Mouse (Mus musculus) ES-Bruce4 (cell line): ENCODE measurements around the gene Tmem164. TPM values are rescaled to one million over a fixed set of nuclear protein-coding genes. Genes with fewer than 3 reads are reported as not detected.

Experiments used
- H3K27ac ChIP-seq: 2 replicates; pipeline ENCODE4 v1.5.1; 2012; ENCODE audit warnings: low read length, inconsistent platforms; ENCODE audit not compliant: insufficient read depth
- H3K27me3 ChIP-seq: 2 replicates; pipeline ENCODE4 v1.6.1; 2012; ENCODE audit warnings: mild to moderate bottlenecking, low read length, inconsistent platforms; ENCODE audit not compliant: control insufficient read depth, poor library complexity, insufficient read depth, severe bottlenecking
- H3K36me3 ChIP-seq: 2 replicates; pipeline ENCODE4 v1.6.1; 2012; ENCODE audit warnings: inconsistent platforms, mild to moderate bottlenecking, low read length, moderate library complexity; ENCODE audit not compliant: control insufficient read depth, poor library complexity, insufficient read depth, severe bottlenecking
- H3K4me1 ChIP-seq: one replicate; pipeline ENCODE4 v1.8.1; 2011; ENCODE audit warnings: low read length; ENCODE audit not compliant: control insufficient read depth, insufficient read depth
- H3K4me3 ChIP-seq: 2 replicates; pipeline ENCODE4 v1.5.1; 2011; ENCODE audit warnings: low read depth, mild to moderate bottlenecking, low read length
- H3K9ac ChIP-seq: 2 replicates; pipeline ENCODE4 v1.6.1; 2012; ENCODE audit warnings: low read depth, mild to moderate bottlenecking, inconsistent platforms; ENCODE audit not compliant: poor library complexity, severe bottlenecking
- H3K9me3 ChIP-seq: replicated peaks from 2 replicates; pipeline ENCODE4 v1.6.1; 2012; ENCODE audit warnings: mild to moderate bottlenecking, low read length, inconsistent platforms; ENCODE audit not compliant: control insufficient read depth, poor library complexity, insufficient read depth, severe bottlenecking
- CTCF ChIP-seq: IDR thresholded peaks from one replicate; pipeline ENCODE4 v1.8.1; 2011; ENCODE audit warnings: low read depth, low read length
- EP300 ChIP-seq: IDR thresholded peaks from 2 replicates; pipeline ENCODE4 v1.6.1; 2011; ENCODE audit warnings: low read depth, low read length; ENCODE audit not compliant: insufficient read depth
- POLR2A ChIP-seq: IDR thresholded peaks from one replicate; pipeline ENCODE4 v1.8.1; 2011; ENCODE audit warnings: low read length; ENCODE audit not compliant: insufficient read depth
- polyA plus RNA-seq: library from polyadenylated mRNA; stranded (reverse); fragments of >200 nt; gene quantifications from 2 replicates; pipeline ENCODE4 v1.2.4, GENCODE M21; 2011; ENCODE audit warnings: low read depth; ENCODE audit not compliant: missing spikeins, insufficient read depth, insufficient read length

Tmem164 gene
- polyA plus RNA-seq, 1 experiment = 15.5 TPM

GRCm38 (mm10) chrX:142846266-142846665, 165.1 kb downstream of the Tmem164 start:
- no peak overlapping the region for H3K27ac ChIP-seq
- no peak overlapping the region for H3K9ac ChIP-seq
- H3K4me1 ChIP-seq = no peaks in the 10 kb centered on the region
- H3K36me3 ChIP-seq = no peaks in the 10 kb centered on the region
- TF ChIP-seq EP300 = no peak
- no peaks in the 10 kb centered on the region for H3K9me3 ChIP-seq
- H3K27me3 ChIP-seq = no peaks in the 10 kb centered on the region
- no peak overlapping the region for H3K4me3 ChIP-seq

- Histone ChIP-seq H3K36me3 (no peaks in the 10 kb centered on the region), H3K4me1 (no peaks in the 10 kb centered on the region), H3K4me3 (no peak overlapping the region), H3K9me3 (no peaks in the 10 kb centered on the region), H3K9ac (no peak overlapping the region), H3K27ac (no peak overlapping the region), H3K27me3 (no peaks in the 10 kb centered on the region)
- TF ChIP-seq EP300 (no peak), POLR2A (no peak), CTCF (no peak)
Observed at GRCm38 (mm10) chrX:142848032-142848431, 166.8 kb downstream of the Tmem164 start.

- no peaks in the 10 kb centered on the region for H3K4me1 ChIP-seq
- no peak for TF ChIP-seq CTCF
- no peak for TF ChIP-seq EP300
- TF ChIP-seq POLR2A = no peak
- H3K4me3 ChIP-seq = no peak overlapping the region
- H3K36me3 ChIP-seq = no peaks in the 10 kb centered on the region
- H3K9me3 ChIP-seq = no peaks in the 10 kb centered on the region
- H3K27ac ChIP-seq = no peak overlapping the region
- no peak overlapping the region for H3K9ac ChIP-seq
- no peaks in the 10 kb centered on the region for H3K27me3 ChIP-seq
Observed at GRCm38 (mm10) chrX:142869844-142870243, 188.6 kb downstream of the Tmem164 start.

- Histone ChIP-seq H3K9me3 (no peaks in the 10 kb centered on the region), H3K36me3 (no peaks in the 10 kb centered on the region), H3K27me3 (no peaks in the 10 kb centered on the region), H3K4me3 (no peak overlapping the region), H3K4me1 (no peaks in the 10 kb centered on the region), H3K27ac (no peak overlapping the region), H3K9ac (no peak overlapping the region)
- TF ChIP-seq CTCF (no peak), EP300 (no peak), POLR2A (no peak)
Observed at GRCm38 (mm10) chrX:142882255-142882654, 201.0 kb downstream of the Tmem164 start.

GRCm38 (mm10) chrX:142883593-142883992, 202.4 kb downstream of the Tmem164 start:
- H3K4me1 ChIP-seq = no peaks in the 10 kb centered on the region
- H3K4me3 ChIP-seq = no peak overlapping the region
- H3K27ac ChIP-seq = no peak overlapping the region
- no peaks in the 10 kb centered on the region for H3K9me3 ChIP-seq
- H3K27me3 ChIP-seq = no peaks in the 10 kb centered on the region
- no peak overlapping the region for H3K9ac ChIP-seq
- H3K36me3 ChIP-seq = no peaks in the 10 kb centered on the region
- TF ChIP-seq POLR2A = no peak
- no peak for TF ChIP-seq EP300
- no peak for TF ChIP-seq CTCF

- no peak overlapping the region for H3K9ac ChIP-seq
Observed at GRCm38 (mm10) chrX:142885962-142886361, 204.8 kb downstream of the Tmem164 start.

More at GRCm38 (mm10) chrX:142885962-142886361, 204.8 kb downstream of the Tmem164 start:
- Histone ChIP-seq H3K27me3 (no peaks in the 10 kb centered on the region), H3K36me3 (no peaks in the 10 kb centered on the region), H3K4me3 (no peak overlapping the region), H3K9me3 (no peaks in the 10 kb centered on the region), H3K27ac (no peak overlapping the region), H3K4me1 (no peaks in the 10 kb centered on the region)
- no peak for TF ChIP-seq POLR2A
- TF ChIP-seq EP300 = no peak
- no peak for TF ChIP-seq CTCF
